Mouse (Mus musculus): ENCODE data around the gene Plekhg6. TPM values are rescaled to one million over a fixed set of nuclear protein-coding genes. Genes with fewer than 3 reads are reported as not detected.

Plekhg6 gene
- polyA plus RNA-seq, 1 experiment from 2014 or later: 0.30 TPM

DNA sequence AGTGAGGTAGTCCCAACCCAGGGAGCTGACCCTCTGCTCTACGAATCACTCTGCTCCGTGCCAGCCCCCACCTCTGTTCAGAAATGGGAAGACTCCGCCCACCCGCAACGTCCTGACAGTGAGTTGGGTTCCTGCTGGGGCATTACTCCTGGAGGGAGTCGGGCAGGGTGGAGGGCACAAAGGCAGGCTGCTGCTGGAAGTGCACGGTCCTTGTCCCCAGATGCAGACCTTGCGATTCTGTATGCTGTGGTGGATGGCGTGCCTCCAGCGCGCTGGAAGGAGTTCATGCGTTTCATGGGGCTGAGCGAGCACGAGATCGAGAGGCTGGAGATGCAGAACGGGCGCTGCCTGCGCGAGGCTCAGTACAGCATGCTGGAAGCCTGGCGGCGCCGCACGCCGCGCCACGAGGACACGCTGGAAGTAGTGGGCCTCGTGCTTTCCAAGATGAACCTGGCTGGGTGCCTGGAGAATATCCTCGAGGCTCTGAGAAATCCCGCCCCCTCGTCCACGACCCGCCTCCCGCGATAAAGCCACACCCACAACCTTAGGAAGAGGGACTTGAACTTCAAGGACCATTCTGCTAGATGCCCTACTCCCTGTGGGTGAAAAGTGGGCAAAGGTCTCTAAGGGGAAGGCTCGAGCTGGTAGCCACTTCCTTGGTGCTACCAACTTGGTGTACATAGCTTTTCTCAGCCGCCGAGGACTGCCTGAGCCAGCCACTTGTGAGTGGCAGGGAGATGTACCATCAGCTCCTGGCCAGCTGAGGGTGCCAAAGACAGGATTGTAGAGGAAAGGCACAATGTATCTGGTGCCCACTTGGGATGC lies 18.9 kb downstream of the Plekhg6 start:
- Histone ChIP-seq H3K4me2 (no peak overlapping the region), H3K9me3 (ENCODE audit: control insufficient read depth, low read length) (no peaks in the 10 kb centered on the region), H3K27ac (ENCODE audit: low read depth, low read length) (no peak overlapping the region), H3K4me1 (replicated peaks; ENCODE audit: control insufficient read depth, insufficient read depth, low read length) (peaks cover 5% of the 10 kb centered on the region; the same call in 1 of the 2 replicates), H3K36me3 (ENCODE audit: control insufficient read depth, insufficient read depth, low read length) (peaks cover 19% of the 10 kb centered on the region; the same call in 1 of the 2 replicates), H3K27me3 (replicated peaks; ENCODE audit: control insufficient read depth, insufficient read depth, low read length) (peaks cover 9% of the 10 kb centered on the region), H3K4me3 (ENCODE audit: low read depth, low read length) (no peak overlapping the region), H3K9ac (ENCODE audit: low read depth, low read length) (no peak overlapping the region)
- DNase-seq (ENCODE audit: low spot score) (no peak), ATAC-seq (replicated peaks; ENCODE audit: low FRiP score) (no peak; the same call in 1 of the 2 replicates)
- 68% methylated on average over 38 of the region's 38 CpGs for WGBS

DNA sequence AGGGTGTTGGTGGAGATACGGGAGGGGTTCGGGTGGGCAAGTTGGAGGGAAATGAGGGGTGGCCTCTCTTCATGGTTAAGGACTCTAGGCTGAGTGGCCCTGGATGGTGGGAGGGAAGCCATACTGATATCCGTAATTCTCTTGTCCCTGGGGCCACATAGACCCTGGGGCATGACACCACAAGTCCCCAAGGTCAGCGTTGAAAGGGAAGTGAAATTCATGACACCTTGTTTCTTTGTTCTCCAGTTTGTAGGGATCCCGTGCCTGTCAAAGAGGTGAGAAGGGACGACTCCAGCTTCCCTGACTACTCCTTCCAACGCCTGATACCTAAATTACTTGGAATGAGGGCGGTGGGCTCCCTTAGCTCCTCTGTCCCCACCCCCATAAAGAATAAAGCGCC lies 19.7 kb downstream of the Plekhg6 start:
- 70% methylated on average over 9 of the region's 9 CpGs for WGBS
- H3K4me3 ChIP-seq (ENCODE audit: low read depth, low read length): no peak overlapping the region
- H3K27me3 ChIP-seq (replicated peaks; ENCODE audit: control insufficient read depth, insufficient read depth, low read length): peaks cover 9% of the 10 kb centered on the region
- DNase-seq (ENCODE audit: low spot score): no peak
- no peaks in the 10 kb centered on the region for H3K9me3 ChIP-seq (ENCODE audit: control insufficient read depth, low read length)
- no peak overlapping the region for H3K9ac ChIP-seq (ENCODE audit: low read depth, low read length)
- H3K4me2 ChIP-seq: no peak overlapping the region
- no peak overlapping the region for H3K27ac ChIP-seq (ENCODE audit: low read depth, low read length)
- ATAC-seq (replicated peaks; ENCODE audit: low FRiP score): no peak
- H3K36me3 ChIP-seq (ENCODE audit: control insufficient read depth, insufficient read depth, low read length): peaks cover 19% of the 10 kb centered on the region; the same call in 1 of the 2 replicates
- peaks cover 9% of the 10 kb centered on the region for H3K4me1 ChIP-seq (replicated peaks; ENCODE audit: control insufficient read depth, insufficient read depth, low read length)

DNA sequence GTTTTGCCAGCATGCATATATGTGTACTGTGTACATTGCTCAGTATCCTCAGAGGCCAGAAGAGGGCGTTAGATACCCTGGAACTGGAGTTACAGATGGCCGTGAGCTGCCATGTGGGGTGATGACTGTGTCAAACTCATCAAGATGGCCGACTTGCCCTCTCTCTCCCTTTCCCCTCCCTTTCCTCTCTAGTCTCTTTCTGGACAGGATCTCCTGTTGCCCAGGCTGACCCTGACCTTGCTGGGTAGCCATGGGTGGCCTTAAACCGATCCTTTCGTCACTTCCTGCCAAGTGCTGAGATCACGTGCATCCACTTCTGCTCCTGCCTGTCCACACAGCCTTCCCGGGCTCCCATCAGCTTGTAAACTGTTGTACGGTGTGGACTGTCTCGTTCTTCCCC lies 20.6 kb downstream of the Plekhg6 start:
- ATAC-seq (replicated peaks; ENCODE audit: low FRiP score) (no peak), DNase-seq (ENCODE audit: low spot score) (no peak)
- Histone ChIP-seq H3K9me3 (ENCODE audit: control insufficient read depth, low read length) (no peaks in the 10 kb centered on the region), H3K36me3 (ENCODE audit: control insufficient read depth, insufficient read depth, low read length) (peaks cover 19% of the 10 kb centered on the region; the same call in 1 of the 2 replicates), H3K4me1 (replicated peaks; ENCODE audit: control insufficient read depth, insufficient read depth, low read length) (peaks cover 17% of the 10 kb centered on the region), H3K4me2 (no peak overlapping the region), H3K27me3 (replicated peaks; ENCODE audit: control insufficient read depth, insufficient read depth, low read length) (peaks cover 9% of the 10 kb centered on the region), H3K27ac (ENCODE audit: low read depth, low read length) (no peak overlapping the region), H3K9ac (ENCODE audit: low read depth, low read length) (no peak overlapping the region), H3K4me3 (ENCODE audit: low read depth, low read length) (no peak overlapping the region)
- 45% methylated on average over 9 of the region's 9 CpGs for WGBS

DNA sequence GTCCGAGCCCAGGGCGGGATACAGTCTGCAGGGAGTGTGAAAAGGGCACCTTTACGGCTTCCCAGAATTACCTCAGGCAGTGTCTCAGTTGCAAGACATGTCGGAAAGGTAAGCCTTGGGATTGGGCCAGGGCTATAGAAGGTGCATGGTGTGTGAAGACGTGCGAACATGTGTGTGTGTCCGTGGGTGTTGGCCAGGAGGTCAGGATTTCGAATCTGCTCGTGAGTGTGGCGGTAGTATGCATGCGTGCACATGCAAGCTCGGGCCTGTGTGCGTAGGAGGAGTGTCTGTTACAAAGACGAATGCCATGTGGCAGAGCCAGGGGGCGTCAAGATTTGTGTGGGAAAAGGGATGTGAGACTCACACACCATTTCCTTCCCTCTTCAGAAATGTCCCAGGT lies 23.3 kb downstream of the Plekhg6 start:
- H3K9ac ChIP-seq (ENCODE audit: low read depth, low read length): no peak overlapping the region
- no peak overlapping the region for H3K4me2 ChIP-seq
- H3K27ac ChIP-seq (ENCODE audit: low read depth, low read length): no peak overlapping the region
- H3K4me1 ChIP-seq (replicated peaks; ENCODE audit: control insufficient read depth, insufficient read depth, low read length): peaks cover 38% of the 10 kb centered on the region
- H3K27me3 ChIP-seq (replicated peaks; ENCODE audit: control insufficient read depth, insufficient read depth, low read length): no peaks in the 10 kb centered on the region
- peaks cover 19% of the 10 kb centered on the region; the same call in 1 of the 2 replicates for H3K36me3 ChIP-seq (ENCODE audit: control insufficient read depth, insufficient read depth, low read length)
- H3K9me3 ChIP-seq (ENCODE audit: control insufficient read depth, low read length): no peaks in the 10 kb centered on the region
- WGBS: 86% methylated on average over 15 of the region's 15 CpGs
- DNase-seq (ENCODE audit: low spot score): no peak
- no peak overlapping the region for H3K4me3 ChIP-seq (ENCODE audit: low read depth, low read length)
- ATAC-seq (replicated peaks; ENCODE audit: low FRiP score): no peak

DNA sequence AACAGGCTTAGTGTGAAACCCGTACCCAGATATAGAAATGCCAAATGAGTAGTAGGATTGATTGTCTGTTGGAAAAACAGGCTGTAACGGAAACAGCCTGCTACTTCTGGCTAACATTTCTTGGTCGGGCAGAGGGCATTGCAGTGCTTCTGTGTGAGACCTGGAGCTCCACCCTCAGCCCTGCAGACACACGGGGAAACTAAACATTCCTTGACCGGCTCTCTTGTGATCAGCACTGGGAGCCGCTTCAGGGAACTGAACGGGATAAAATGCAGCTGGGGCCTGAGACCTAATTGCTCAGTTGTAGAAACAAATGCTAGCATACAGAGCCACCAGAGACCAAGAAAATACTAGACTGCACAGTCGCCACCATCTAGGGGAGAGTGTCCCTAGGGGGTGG lies 24.3 kb downstream of the Plekhg6 start:
- Histone ChIP-seq H3K36me3 (ENCODE audit: control insufficient read depth, insufficient read depth, low read length) (peaks cover 15% of the 10 kb centered on the region; the same call in 1 of the 2 replicates), H3K4me3 (ENCODE audit: low read depth, low read length) (no peak overlapping the region), H3K4me2 (no peak overlapping the region), H3K27me3 (replicated peaks; ENCODE audit: control insufficient read depth, insufficient read depth, low read length) (no peaks in the 10 kb centered on the region), H3K4me1 (replicated peaks; ENCODE audit: control insufficient read depth, insufficient read depth, low read length) (peaks cover 49% of the 10 kb centered on the region), H3K27ac (ENCODE audit: low read depth, low read length) (no peak overlapping the region), H3K9ac (ENCODE audit: low read depth, low read length) (no peak overlapping the region), H3K9me3 (ENCODE audit: control insufficient read depth, low read length) (no peaks in the 10 kb centered on the region)
- 55% methylated on average over 8 of the region's 8 CpGs for WGBS
- ATAC-seq (replicated peaks; ENCODE audit: low FRiP score): no peak
- DNase-seq (ENCODE audit: low spot score): no peak

DNA sequence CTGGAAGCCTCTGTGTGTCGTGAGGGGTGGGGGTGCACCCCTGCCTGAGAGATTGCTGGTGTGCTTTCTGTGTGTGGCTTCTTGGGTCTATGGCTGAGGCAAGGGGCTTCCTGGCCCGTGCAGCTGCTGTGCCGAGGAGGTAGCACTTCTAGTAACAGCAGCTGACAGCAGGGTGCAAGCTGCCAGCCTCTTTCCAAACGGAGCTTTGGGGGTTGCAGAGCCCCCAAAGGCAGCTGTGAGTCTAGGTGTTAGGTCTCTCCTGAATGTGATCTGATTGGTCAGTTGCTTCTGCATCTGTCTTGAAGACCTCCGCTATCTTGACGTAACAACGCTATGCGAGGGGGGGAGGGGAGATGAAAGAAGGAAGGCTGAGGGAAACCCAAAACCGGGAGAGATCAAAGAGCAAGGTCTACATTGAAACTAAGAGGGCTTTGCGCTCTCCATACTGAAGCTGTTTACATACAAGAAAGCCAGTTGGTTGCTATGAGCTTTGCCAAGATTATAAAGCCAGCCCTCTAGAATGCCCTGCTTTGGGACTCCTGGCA lies 25.3 kb downstream of the Plekhg6 start:
- H3K36me3 ChIP-seq (ENCODE audit: control insufficient read depth, insufficient read depth, low read length): peaks cover 11% of the 10 kb centered on the region; the same call in 1 of the 2 replicates
- H3K9ac ChIP-seq (ENCODE audit: low read depth, low read length): no peak overlapping the region
- H3K27ac ChIP-seq (ENCODE audit: low read depth, low read length): no peak overlapping the region
- WGBS: 6% methylated on average over 10 of the region's 10 CpGs
- peak overlapping the region; percentile 52 for H3K4me2 ChIP-seq
- no peaks in the 10 kb centered on the region for H3K27me3 ChIP-seq (replicated peaks; ENCODE audit: control insufficient read depth, insufficient read depth, low read length)
- H3K4me3 ChIP-seq (ENCODE audit: low read depth, low read length): peak overlapping the region; percentile 14; the same call in 1 of the 2 replicates
- no peaks in the 10 kb centered on the region for H3K9me3 ChIP-seq (ENCODE audit: control insufficient read depth, low read length)
- DNase-seq (ENCODE audit: low spot score): no peak
- no peak for ATAC-seq (replicated peaks; ENCODE audit: low FRiP score)
- H3K4me1 ChIP-seq (replicated peaks; ENCODE audit: control insufficient read depth, insufficient read depth, low read length): peaks cover 55% of the 10 kb centered on the region

DNA sequence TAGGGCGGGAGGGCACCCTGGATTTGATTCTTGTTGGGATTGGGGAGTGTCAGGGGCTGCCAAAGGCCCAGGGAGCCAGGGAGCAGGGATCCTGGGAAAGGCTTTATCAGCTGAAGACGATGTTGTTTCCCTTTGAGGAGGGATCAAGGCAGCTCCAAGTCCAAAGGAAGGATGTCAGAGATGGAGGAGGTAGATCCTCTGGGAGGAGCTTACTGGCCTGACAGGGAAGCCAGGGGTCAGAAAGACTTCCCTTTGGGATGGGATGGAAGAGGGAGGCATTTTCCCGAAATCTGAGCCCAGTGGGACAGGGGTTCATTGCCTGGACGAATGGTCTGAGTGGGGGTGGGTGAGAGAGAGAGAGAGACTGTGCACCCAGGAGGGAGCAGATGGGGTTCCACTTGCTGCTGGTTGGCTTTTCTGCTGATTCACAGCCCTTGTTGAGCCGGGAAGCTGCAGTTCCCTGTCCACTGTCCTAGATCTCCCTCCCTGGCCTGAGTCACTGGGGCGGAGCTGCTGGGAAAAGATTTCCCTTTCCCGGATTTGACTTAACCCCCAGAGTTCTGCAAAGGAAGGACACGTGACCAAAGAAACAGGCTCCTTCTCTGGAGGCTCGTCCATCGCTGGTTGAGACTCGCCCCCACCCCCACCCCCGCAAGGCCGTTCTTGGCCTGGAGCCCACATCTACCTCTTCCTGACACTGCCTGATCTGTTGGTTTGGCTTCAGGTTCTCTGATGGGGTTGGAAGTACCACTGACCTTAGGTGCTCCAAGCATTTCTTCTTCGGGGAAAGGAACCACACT lies 26.0 kb downstream of the Plekhg6 start:
- H3K4me1 ChIP-seq (replicated peaks; ENCODE audit: control insufficient read depth, insufficient read depth, low read length): peaks cover 55% of the 10 kb centered on the region
- peaks cover 11% of the 10 kb centered on the region; the same call in 1 of the 2 replicates for H3K36me3 ChIP-seq (ENCODE audit: control insufficient read depth, insufficient read depth, low read length)
- H3K4me3 ChIP-seq (ENCODE audit: low read depth, low read length): peak overlapping the region; percentile 14; the same call in 1 of the 2 replicates
- no peaks in the 10 kb centered on the region for H3K9me3 ChIP-seq (ENCODE audit: control insufficient read depth, low read length)
- WGBS: 10% methylated on average over 14 of the region's 14 CpGs
- ATAC-seq (replicated peaks; ENCODE audit: low FRiP score) (peak; percentile 15), DNase-seq (ENCODE audit: low spot score) (no peak)
- peak overlapping the region; percentile 45; the same call in 1 of the 2 replicates for H3K27ac ChIP-seq (ENCODE audit: low read depth, low read length)
- H3K9ac ChIP-seq (ENCODE audit: low read depth, low read length): no peak overlapping the region
- H3K27me3 ChIP-seq (replicated peaks; ENCODE audit: control insufficient read depth, insufficient read depth, low read length): no peaks in the 10 kb centered on the region
- H3K4me2 ChIP-seq: peak overlapping the region; percentile 52

DNA sequence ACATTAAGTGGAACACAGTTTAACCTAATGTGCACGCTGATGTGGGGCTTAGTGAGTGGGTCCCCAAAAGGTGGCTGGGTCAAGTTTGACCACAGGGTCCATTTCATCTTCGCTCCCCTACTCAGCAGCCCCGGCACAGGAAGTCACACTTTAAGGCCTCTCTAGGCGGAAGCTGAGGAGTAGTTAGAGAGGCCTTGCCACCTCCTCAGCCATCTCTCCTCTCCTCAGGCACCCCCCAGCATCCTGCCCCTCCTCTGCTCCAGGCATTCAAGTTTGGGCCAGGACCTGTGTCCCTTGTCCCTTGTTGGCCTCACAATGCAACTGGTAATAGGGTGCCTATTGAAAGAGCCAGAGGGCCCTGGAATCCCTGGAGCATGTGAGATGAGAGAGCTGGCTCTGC lies 26.9 kb downstream of the Plekhg6 start:
- ATAC-seq (replicated peaks; ENCODE audit: low FRiP score): no peak
- H3K4me2 ChIP-seq: peak overlapping the region; percentile 52
- no peak overlapping the region for H3K4me3 ChIP-seq (ENCODE audit: low read depth, low read length)
- H3K4me1 ChIP-seq (replicated peaks; ENCODE audit: control insufficient read depth, insufficient read depth, low read length): peaks cover 61% of the 10 kb centered on the region
- H3K9ac ChIP-seq (ENCODE audit: low read depth, low read length): no peak overlapping the region
- no peaks in the 10 kb centered on the region for H3K9me3 ChIP-seq (ENCODE audit: control insufficient read depth, low read length)
- H3K36me3 ChIP-seq (ENCODE audit: control insufficient read depth, insufficient read depth, low read length): peaks cover 11% of the 10 kb centered on the region; the same call in 1 of the 2 replicates
- no peak for DNase-seq (ENCODE audit: low spot score)
- no peak overlapping the region for H3K27ac ChIP-seq (ENCODE audit: low read depth, low read length)
- 50% methylated on average over 4 of the region's 4 CpGs for WGBS
- H3K27me3 ChIP-seq (replicated peaks; ENCODE audit: control insufficient read depth, insufficient read depth, low read length): no peaks in the 10 kb centered on the region
